Mouse (Mus musculus): Measurements from ENCODE around the gene Vmn1r188. TPM values are rescaled to one million over a fixed set of nuclear protein-coding genes. Genes with fewer than 3 reads are reported as not detected.
"Not testable (repeated sequence)": the region's sequence is repeated elsewhere in the genome, so short reads cannot be mapped to it uniquely, and the experiment has no call there.

The Vmn1r188 gene
- polyA plus RNA-seq, 1 experiment from 2014 or later, result not detected

GRCm38 (mm10) chr13:22049737-22050440 is 34.4 kb upstream of the Vmn1r188 start:
- peak; percentile 76 for DNase-seq (ENCODE audit: low spot score)

- DNase-seq (ENCODE audit: low spot score), result peak; percentile 92
Measured at GRCm38 (mm10) chr13:22050591-22051522, 33.4 kb upstream of the Vmn1r188 start.

GRCm38 (mm10) chr13:22051523-22051859 is 32.7 kb upstream of the Vmn1r188 start:
- DNase-seq (ENCODE audit: low spot score), result no peak

DNA sequence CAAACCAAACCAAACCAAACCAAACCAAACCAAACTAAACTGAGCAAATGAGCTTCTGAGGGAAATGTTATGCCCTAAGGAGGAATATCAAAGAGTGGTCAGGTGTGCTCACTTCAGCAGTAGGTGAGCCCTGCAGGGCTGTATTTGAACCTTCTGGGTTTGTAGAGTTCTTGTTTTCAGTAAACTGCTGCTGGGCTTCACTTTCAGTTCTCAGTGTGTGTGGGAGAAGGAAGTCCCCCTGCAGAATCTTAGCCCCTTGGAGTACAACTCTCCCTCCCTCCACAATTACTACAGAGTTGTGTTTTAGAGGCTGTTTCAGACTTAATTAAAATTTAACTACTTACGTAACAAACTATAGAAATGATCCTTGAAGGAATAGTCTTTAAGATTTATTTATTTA is 30.5 kb upstream of the Vmn1r188 start:
- DNase-seq (ENCODE audit: low spot score), result no peak

DNA sequence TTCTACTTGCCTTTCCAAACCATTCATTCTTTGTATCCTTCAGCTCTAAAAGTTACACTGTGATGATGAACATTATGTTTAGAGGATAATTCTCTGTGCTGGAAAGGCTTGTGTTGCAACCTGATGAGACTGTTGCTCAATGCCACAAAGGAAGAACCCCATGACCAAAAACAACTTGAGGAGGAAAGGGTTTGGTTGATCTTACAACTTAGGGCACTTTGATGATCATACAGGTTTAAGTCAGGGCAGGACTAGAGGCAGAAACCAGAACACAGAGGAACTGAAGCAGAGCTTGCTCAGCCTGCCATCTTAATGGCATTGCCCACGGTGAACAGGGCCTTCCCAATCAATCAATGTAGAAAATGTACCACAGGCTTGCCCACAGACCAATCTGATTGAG is 22.8 kb upstream of the Vmn1r188 start:
- DNase-seq (ENCODE audit: low spot score), result no peak

DNA sequence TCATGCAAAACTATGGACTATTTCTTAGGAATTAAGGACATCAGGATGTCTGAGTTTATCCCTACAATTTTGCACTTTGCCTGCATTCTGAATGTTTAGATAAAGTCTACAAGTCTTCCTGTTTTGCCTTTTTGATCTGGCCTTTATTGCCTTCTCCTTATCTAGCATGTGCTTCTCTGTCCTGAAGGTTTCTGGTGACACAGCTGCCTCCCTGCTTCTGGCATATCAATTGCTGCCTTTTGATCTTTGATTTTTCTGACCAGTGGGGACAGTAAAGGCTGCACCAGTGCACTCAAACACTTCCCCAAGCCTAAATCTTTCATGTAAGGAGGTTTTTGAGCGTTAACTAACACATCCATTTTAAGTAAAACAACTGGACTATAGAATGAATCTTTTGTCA is 20.8 kb upstream of the Vmn1r188 start:
- DNase-seq (ENCODE audit: low spot score), result no peak

DNA sequence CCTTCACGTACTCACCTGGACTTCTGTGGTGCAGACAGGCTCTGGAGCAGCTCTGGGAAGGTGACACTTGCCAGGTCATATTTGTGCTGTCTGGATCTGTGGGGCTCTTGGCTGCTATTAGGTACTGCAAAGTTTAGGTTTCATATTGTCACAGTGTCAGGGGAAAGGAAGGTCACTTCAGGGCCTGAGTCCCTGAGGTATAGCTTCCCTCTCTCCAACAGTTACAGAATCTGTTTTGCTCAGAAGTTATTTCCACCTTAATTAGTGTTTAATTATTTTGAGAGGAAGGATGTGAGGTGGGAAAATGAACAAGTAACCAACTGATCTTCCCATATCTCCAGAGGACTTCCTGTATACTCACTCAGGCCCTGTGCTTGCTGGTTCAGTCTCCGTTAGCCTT is 21.5 kb downstream of the Vmn1r188 start, which contains the start of gene Vmn1r189:
Vmn1r189 (minus strand) TSS at position 101 of the 400 bp plus-strand sequence.
- DNase-seq (ENCODE audit: low spot score), result not testable (repeated sequence)

- not testable (repeated sequence) for DNase-seq (ENCODE audit: low spot score)
Measured at GRCm38 (mm10) chr13:22136495-22137293, 52.5 kb downstream of the Vmn1r188 start.

Small RNAs within 50 kb of the gene (microRNA-seq; reads per million reads assigned to microRNA genes)
- gene Gm26300 (ENCODE audit: borderline number of aligned reads) (not detected), gene Gm44390 (ENCODE audit: borderline number of aligned reads) (not detected), gene Gm44486 (ENCODE audit: borderline number of aligned reads) (not detected)

Other genes starting within 250 kb of the Vmn1r188 start
- gene Zfp184, start 139.3 kb upstream of the Vmn1r188 start, polyA plus RNA-seq (2015; fragmentation: Nextera tagmentation; extraction: Ambion mirVana), result 3.7 and 4.4 TPM in 2 replicates
- gene Pom121l2, start 103.2 kb upstream of the Vmn1r188 start, polyA plus RNA-seq (2015; fragmentation: Nextera tagmentation; extraction: Ambion mirVana), result 0.14 and 0.18 TPM in 2 replicates
- gene Prss16, start 74.7 kb upstream of the Vmn1r188 start, polyA plus RNA-seq (2015; fragmentation: Nextera tagmentation; extraction: Ambion mirVana), result 645 and 679 TPM in 2 replicates
- gene Hist1h2ah, start 48.9 kb upstream of the Vmn1r188 start, polyA plus RNA-seq (2015; fragmentation: Nextera tagmentation; extraction: Ambion mirVana), result 49.6 and 71.7 TPM in 2 replicates
- gene Hist1h2bk, start 48.6 kb upstream of the Vmn1r188 start, polyA plus RNA-seq (2015; fragmentation: Nextera tagmentation; extraction: Ambion mirVana), result 25.8 and 33.9 TPM in 2 replicates
- 37.1 and 39.2 TPM in 2 replicates for gene Hist1h4i, start 43.1 kb upstream of the Vmn1r188 start, polyA plus RNA-seq (2015; fragmentation: Nextera tagmentation; extraction: Ambion mirVana)
- 178 and 206 TPM in 2 replicates for gene Hist1h2ag, start 41.5 kb upstream of the Vmn1r188 start, polyA plus RNA-seq (2015; fragmentation: Nextera tagmentation; extraction: Ambion mirVana)
- 74.2 and 89.3 TPM in 2 replicates for gene Hist1h2bj, start 41.2 kb upstream of the Vmn1r188 start, polyA plus RNA-seq (2015; fragmentation: Nextera tagmentation; extraction: Ambion mirVana)
- gene Vmn1r189, start 21.4 kb downstream of the Vmn1r188 start, polyA plus RNA-seq (2015; fragmentation: Nextera tagmentation; extraction: Ambion mirVana), result not detected in 2 replicates
- gene Vmn1r191, start 99.5 kb downstream of the Vmn1r188 start, polyA plus RNA-seq (2015; fragmentation: Nextera tagmentation; extraction: Ambion mirVana), result not detected in 2 replicates
- gene Vmn1r192, start 106.7 kb downstream of the Vmn1r188 start, polyA plus RNA-seq (2015; fragmentation: Nextera tagmentation; extraction: Ambion mirVana), result not detected in 2 replicates
- not detected in 2 replicates for gene Vmn1r193, start 138.7 kb downstream of the Vmn1r188 start, polyA plus RNA-seq (2015; fragmentation: Nextera tagmentation; extraction: Ambion mirVana)
- not detected in 2 replicates for gene Vmn1r194, start 159.8 kb downstream of the Vmn1r188 start, polyA plus RNA-seq (2015; fragmentation: Nextera tagmentation; extraction: Ambion mirVana)
- gene Vmn1r195, start 186.1 kb downstream of the Vmn1r188 start, polyA plus RNA-seq (2015; fragmentation: Nextera tagmentation; extraction: Ambion mirVana), result not detected in 2 replicates
- not detected in 2 replicates for gene Vmn1r196, start 205.5 kb downstream of the Vmn1r188 start, polyA plus RNA-seq (2015; fragmentation: Nextera tagmentation; extraction: Ambion mirVana)
- gene Vmn1r197, start 240.1 kb downstream of the Vmn1r188 start, polyA plus RNA-seq (2015; fragmentation: Nextera tagmentation; extraction: Ambion mirVana), result not detected in 2 replicates

Measured in thymus, postnatal 0 days (tissue).